Mouse (Mus musculus) 3T3-L1 (cell line): Measurements from ENCODE around the gene Gpr34.

Experiments
- DNase-seq: peaks from one replicate; pipeline ENCODE4 v3.0.0-alpha.2; 2015; ENCODE audit warnings: low read depth, low spot score

The Gpr34 gene

DNA sequence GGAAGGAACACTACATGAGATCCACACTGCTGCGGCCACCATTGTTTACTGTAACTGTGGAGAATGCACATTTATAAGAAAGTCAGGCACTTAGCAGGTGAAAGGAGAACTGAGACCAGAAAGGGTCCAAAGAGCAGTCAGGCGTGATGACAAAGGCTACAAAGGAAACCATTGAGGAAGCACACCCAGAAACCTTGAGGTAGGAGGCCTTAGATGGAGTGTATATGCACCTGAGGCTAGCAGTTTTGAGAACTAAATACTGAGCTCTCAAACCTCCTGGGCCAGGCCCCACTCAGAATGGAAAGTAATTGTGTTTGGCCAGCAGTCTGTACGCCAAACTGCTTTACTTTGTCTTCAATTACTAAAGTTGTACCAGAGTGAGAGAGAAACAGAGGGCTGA lies 38.5 kb downstream of the Gpr34 start:
- DNase-seq = no peak

DNA sequence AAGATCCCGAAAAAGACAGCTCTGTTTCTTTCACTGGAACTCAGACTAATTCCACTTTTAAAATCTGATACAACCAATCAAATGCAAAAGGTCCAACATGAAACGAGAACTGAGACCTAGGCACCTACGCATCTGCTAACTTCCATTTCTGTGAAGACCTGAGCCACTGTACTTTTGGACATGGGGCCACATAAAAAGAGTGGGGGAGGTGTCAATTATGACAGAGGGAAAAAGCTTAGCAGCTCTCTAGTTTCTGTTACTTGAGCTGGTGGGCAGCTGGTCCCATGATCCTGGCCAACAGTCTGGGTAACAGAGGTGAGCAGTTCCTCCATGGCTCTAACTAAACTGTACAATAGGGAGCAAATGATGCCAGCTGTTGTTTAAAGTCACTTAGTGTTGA lies 41.1 kb downstream of the Gpr34 start:
- no peak for DNase-seq

DNA sequence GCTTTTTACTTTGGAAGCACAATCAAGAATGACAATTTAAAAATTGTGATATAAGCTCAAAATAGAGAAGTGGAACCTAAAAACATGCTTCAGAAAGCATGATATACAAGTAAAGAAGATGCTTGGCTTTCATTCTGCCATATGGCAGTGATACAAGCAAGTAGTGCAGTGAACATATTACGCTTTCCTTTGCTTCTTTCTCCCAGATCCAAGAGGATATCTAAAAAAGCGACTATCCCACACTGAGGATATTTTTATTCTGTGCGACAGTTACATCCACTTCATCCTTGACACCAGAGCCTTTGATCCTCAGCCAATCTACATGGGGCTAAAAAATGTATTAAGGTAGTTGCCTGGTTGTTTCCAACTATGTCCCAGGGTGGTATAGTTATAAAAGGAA lies 49.9 kb downstream of the Gpr34 start:
- no peak for DNase-seq

DNA sequence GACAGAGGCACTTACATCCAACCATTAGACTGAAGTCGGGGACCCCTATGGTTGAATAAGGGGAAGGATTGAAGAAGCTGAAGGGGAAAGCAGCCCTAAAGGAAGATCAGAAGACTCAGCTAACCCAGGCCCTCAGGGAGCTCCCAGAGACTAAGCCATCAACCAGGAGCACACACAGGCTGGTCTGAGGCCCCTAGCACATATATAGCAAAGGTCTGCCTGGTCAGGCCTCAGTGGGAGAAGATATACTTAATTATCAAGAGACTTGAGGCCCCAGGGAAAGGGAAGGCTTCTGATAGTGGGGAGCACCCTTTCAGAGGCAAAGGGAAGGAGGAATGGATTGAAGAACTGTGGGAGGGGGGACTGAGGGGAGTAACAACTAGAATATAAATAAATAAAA lies 54.7 kb downstream of the Gpr34 start:
- no peak for DNase-seq

DNA sequence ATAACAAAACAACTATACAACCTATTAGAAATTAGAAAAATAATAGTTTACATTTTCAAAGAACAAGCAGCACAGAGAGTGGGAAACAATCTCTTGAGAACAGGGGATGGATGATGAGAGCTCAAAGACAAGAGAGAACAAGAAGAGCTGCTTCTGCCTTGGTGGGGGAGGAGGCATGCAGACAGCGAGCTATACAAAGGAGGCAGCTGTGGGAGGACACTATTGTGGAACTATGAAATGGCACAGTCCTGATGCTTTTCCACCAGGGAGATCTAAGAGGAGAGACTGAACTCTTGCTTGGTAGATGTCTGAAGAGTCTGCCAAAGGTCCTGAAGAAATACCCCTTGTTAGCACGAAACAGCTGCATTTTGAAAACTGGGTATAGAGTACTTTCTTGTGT lies 56.5 kb downstream of the Gpr34 start:
- no peak for DNase-seq
